Mouse (Mus musculus) T-helper 2 cell (primary cell): ENCODE data around the gene Med9.
"Not testable (repeated sequence)": the region's sequence is repeated elsewhere in the genome, so short reads cannot be mapped to it uniquely, and the experiment has no call there.

Experiments used
- in situ Hi-C: fragments of 300-600 bp; cut with MboI, MseI; formaldehyde crosslinking; loops from one replicate; pipeline ENCODE4 v1.15.1; 2025; ENCODE audit warnings: high pct_unique_total_duplicates

The Med9 gene

DNA sequence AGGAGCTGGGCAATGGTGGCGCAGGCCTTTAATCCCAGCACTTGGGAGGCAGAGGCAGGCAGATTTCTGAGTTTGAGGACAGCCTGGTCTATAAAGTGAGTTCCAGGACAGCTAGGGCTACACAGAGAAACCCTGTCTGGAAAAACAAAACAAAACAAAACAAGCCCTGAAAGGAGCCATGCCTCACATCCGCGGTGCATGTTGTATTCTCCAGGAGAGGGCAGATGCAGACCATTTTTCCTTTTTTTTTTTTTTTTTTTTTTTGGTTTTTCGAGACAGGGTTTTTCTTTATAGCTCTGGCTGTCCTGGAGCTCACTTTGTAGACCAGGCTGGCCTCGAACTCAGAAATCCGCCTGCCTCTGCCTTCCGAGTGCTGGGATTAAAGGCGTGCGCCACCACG, 3.2 kb upstream of the Med9 start:
- in situ Hi-C loops, result not testable (repeated sequence)

GRCm38 (mm10) chr11:59948401-59948767, 378 bp downstream of the Med9 start:
- in situ Hi-C loops, result no loop called here

GRCm38 (mm10) chr11:59952892-59953291, 4.9 kb downstream of the Med9 start:
- in situ Hi-C loops, result no loop called here

DNA sequence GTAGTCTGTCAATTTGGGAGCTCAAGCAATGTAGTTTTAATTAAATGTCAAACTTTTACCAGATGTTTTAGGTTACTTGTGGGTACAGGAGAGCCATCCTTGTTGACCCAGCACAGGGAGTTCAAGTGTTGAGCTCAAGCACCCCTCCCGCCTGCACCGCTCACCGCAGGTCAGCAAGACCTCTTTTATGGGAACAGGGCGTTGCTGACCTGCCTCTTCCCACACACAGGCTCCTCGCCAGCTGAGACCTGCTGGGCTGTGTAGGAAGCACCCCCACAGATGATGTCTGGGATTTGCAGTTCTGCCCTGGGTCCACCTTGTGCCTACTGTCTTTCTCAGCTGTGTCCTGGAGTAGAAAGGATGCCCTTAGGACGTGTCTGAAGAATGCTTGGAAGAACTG, 8.7 kb downstream of the Med9 start:
- in situ Hi-C loops, result no loop called here

- in situ Hi-C loops, result no loop called here
Measured at GRCm38 (mm10) chr11:59959453-59959852, 11.4 kb downstream of the Med9 start.

- in situ Hi-C loops, result no loop called here
Measured at GRCm38 (mm10) chr11:59960476-59961337, 12.7 kb downstream of the Med9 start.

- in situ Hi-C loops, result no loop called here
Measured at GRCm38 (mm10) chr11:59961338-59961875, 13.4 kb downstream of the Med9 start.

DNA sequence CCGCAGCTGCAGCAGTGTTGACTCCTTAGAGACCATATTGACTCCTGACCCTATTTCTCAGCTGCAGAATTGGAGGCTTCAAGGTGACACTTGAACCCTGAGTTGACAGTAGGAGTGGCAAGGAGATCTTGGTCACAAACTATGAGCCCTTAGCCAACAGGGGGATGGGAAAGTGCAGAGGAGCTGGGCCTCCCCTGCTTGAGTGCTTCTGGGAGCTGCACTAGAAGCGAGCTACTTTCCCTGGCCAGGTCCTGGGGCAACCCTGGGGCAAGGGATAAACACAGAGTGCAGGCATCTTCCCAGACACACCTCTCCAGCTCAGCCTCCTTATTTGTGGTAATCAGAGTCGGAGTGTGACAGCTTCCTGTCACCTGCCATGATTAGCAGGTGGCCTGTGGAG, 14.6 kb downstream of the Med9 start:
- in situ Hi-C loops, result no loop called here

DNA sequence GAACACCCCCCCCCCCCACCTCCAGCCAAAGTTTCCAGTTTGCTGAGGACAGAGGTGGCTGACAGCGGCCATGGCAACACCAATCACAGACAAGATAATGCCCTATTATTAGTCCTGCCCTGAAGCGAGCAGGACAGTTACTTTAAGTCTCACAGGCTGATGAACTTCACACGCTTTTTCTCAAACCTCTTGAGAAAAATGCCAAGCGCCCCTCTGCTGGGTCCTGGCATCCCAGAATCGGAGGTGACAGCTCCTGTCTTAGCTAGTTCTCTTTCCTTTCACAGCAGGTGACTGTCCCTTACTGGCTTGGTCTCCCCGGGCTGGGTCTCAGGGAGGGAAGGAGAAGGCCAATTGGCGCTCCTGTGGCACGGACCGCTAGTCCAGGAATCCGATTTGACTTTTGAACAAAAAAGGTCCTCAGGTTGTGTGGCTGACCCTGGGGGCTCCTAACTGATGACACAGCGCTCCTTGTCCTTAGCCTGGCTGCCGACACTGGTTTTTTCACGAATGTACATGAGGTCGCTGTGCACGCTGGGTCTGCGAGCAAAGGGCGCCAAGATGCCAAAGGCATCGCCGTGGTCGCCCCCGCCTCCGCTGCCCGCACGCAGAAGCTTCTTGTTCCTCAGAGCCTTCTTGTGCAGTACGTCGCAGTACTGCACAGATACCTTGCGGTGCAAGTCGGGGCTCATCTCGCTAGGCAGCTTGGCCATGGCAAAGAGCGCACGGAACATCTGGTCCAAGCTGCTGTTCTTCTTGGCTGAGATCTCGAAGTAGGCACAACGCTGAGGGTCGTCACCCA, 15.6 kb downstream of the Med9 start:
- in situ Hi-C loops, result no loop called here

DNA sequence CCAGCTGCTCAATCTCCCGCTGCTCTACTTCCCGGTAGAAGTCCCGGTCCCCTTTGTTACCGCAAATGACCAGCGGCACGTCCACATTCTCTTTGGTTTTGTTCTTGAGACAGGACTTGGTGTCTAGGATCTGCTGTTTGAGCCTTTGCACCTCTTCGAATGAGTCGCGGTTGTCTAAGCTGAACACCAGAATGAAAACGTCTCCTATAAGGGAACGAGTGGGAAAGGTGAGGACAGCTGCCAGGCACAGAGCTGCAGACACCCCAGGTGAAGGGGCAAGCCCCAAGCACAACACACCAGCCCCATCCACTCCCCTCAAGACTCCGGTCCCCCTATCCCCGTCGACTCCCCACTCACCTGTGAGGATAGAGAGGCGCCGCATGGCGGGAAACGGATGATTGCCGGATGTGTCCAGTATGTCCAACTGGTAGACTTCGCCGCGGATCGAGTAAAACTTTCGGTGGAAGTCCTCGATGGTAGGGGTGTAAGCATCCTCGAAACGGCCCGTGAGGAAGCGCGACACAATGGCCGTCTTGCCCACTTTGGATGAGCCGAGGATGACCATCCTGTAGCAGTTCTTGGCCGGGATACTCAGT, 16.3 kb downstream of the Med9 start:
- in situ Hi-C loops, result no loop called here

GRCm38 (mm10) chr11:59964818-59965217, 16.8 kb downstream of the Med9 start, which contains the start of gene Rasd1:
TSS of gene Rasd1 (minus strand) at chr11:59964944.
- in situ Hi-C loops, result no loop called here

DNA sequence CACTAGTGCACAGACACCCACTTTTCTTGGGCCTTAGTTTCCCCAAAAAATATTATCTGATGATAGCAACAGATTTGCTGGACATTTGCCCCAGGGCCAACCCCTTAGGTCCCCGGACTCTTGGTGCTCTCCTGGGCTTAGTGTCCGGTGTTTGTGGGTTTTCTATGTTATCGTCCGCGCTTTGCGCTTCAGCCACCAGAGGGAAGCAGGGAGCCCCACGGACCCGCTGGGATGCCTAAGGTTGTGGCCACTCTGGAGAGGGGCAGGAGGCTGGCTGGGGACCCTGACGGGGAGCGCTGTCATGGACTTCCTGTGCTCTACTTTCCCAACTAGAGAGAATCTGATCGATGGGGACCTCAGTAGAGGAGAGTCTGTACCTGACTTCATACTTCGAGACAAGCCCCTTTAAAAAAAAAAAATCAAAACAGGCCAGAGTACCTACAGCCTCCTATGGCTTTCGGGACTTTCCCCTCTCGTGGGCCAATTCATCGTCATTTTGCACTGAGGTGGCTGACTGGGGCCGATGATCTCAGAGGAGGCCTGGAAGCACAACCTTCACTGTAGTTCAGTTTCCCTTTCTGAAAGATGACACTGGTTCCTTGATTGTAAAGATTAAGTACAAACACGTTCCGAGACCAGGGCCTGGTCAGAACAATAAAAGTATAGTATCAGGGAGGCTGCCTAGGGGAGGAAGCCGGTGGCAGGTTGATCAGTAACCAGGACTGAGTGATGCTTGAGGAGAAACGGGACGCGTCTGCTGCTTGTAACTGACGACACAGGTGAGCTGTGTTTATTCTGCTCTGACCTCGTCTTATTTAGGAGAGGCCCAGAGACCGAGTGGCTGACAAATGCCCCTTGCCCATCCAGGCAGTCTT, 17.5 kb downstream of the Med9 start:
- in situ Hi-C loops, result no loop called here

DNA sequence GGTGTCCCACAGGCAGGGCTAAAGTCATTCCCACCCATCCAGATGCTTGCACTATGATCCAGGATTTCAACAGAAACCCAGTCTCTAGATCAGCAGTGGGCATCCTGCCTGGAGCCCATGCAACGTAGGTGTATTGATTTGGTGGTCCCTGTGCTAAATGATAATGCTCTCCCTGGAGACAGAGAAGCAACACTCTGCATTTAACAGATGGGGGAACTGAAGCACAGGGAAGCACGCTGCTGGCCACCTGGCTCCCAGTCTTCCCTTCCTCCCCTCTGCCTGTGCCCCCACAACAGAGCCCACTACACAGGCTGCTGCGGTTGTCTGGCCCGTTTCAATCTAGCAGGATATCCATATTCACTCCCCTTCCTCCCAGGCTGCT, 18.1 kb downstream of the Med9 start:
- in situ Hi-C loops, result no loop called here

DNA sequence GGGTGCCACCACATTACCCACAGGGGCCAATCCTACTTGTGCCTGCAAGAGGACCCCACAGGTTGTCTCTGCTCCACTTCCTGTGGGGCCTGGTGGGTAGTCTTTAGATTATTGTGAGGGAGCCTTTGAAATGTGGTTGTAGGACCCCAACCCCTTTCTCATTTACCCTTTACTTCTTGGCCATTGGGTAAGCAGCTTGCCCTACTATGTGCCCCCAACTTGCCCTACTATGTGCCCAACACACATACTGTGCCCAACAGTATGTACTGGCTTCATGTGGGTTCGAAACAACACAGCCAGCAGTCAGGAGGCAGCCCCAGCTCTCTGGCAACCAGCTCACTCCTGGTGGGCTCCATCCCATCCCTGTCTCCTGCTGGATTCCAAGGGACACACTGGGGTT, 19.8 kb downstream of the Med9 start:
- in situ Hi-C loops, result no loop called here

DNA sequence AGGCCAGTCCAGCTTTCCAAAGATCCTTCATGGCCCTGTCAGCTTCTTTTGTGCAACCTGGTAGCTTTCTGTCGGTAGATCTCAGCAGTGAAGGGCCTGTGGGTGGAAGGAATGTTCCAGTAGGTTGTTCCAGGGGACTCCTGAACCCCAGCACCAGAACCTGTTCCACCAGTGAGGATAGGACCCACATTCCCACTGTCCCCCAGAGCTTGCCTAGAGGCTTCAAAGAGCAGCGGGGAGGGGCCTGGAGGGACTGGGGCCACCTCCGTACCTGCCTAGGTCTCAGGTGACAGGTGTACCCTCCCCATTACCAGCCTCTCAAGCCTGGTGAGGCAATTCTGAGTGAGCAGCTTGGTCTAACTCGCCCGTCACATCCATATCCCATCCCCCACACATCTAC, 22.8 kb downstream of the Med9 start:
- in situ Hi-C loops, result no loop called here

GRCm38 (mm10) chr11:59971691-59972090, 23.7 kb downstream of the Med9 start:
- in situ Hi-C loops, result no loop called here

DNA sequence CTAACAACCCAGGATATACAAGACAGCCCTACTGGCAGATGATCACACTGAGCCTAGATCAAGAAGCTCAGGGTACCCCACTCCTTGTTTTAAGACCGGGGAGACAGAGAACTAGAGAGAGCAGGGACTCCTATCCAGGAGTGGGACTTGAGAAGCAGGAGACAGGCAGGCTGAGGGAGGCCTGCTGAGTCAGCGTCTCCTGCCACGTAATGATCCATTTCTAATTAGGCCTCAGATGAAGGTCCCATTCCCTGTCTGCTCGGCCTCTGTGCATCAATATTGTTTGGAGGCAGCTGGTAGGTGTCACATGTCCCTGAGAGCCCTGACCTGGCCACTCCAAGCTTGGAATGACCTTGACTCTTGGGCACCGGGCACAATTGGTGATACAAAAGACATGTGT, 25.4 kb downstream of the Med9 start:
- in situ Hi-C loops, result no loop called here

- in situ Hi-C loops, result loop anchor here (5.0 kb wide), 1 partner anchor 58 kb away; no protein-coding TSS in a partner anchor
Measured at GRCm38 (mm10) chr11:59975241-59975640, 27.2 kb downstream of the Med9 start.

DNA sequence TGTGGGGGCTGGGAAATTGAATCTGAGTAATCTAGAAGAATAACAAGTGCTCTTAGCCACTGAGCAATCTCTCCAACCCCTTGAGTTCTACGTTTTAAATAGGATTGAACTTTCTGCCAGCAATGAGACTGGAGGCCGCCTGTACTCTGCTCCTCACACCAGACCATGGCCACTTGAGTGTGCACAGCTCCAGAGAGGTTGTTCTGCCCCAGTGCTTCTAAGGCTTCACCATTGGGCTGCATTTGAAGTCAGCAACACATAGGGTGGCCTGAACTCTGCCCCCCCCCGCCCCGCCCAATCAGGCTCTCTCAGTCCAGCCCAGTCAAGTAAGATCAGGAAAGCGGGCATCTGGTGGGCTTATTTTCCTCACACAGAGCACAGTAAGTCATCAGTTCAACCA, 29.8 kb downstream of the Med9 start:
- in situ Hi-C loops, result loop anchor here (5.0 kb wide), 1 partner anchor 61 kb away; no protein-coding TSS in a partner anchor

GRCm38 (mm10) chr11:59989406-59989805, 41.4 kb downstream of the Med9 start:
- in situ Hi-C loops, result loop anchor here (10.0 kb wide), 1 partner anchor 1475 kb away; no protein-coding TSS in a partner anchor

- in situ Hi-C loops, result no loop called here
Measured at GRCm38 (mm10) chr11:59991365-59991764, 43.4 kb downstream of the Med9 start.
